Mouse (Mus musculus): ENCODE results near the gene Hsf5.

Hsf5 gene

DNA sequence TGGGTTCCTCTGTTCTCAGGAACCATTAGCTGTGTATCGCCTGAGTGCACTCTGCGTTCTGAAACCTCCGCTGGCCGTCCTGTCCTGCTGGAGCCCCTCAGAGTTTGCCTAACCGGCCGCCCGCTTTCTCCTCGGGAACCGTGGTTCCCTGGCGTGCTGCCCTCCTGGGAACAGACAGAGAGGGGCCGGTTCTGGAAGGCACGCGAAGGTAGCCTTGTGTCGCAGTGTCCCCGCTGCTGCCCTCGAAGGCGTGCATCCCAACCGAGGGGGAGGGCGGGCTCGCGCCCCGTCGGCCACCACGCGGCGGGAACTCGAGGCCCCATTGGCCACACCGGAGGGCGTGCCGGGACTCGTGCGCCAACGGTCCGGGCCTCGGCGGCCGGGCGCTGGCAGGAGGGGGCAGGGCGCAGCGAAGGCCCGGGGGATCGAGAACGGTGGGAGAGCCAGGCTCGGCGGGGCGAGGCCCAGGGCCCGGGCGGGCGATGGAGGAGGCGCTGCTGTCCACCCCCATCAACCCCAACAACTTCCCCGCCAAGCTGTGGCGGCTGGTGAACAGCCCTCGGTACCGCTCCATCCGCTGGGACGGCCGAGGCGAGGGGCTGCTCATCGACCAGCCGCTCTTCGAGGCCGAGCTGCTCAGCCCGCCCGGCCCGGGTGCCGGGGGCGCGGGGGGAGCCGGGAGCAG, at the start of gene Hsf5:
TSS of gene Hsf5 (plus strand) at position 375 of the 685 bp plus-strand sequence.
- no peak for DNase-seq

DNA sequence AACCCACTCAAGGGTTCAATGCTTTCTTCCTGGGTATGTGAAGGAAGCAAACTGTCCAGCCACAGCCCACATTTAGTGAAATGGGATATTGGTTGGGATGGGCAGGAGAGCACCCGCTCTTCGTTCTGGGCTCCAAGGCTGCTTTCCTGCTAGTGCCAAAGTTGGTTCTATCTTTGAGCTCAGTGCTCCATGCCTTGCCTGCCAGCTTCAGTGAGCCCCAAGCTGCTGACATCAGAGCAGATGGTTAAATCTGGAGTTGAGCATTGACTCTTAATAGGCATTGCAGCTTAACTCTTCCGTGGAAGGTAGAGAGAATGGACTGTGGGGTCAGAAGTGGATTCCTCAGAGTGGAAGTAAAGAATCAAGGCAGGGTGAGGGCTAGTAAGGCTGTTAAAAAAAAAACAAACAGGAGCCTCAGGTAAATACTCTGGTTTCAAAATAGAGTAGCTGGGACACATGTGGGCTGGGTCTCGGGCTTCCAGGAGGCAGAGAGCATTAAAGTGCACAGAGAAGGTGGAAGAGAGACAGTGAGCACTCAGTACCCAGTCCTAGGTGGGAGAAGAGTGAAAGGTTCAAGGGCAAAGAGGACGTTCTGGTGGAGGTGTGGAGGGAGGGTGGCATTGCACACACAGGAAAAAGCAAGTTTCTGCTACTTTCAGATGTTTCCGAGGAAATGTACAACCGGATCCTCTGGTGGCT, 48.6 kb upstream of the Hsf5 start, which contains the start of gene Sept4:
TSS of gene Sept4 (plus strand) at position 649 of the 699 bp plus-strand sequence.
- no peak for DNase-seq

DNA sequence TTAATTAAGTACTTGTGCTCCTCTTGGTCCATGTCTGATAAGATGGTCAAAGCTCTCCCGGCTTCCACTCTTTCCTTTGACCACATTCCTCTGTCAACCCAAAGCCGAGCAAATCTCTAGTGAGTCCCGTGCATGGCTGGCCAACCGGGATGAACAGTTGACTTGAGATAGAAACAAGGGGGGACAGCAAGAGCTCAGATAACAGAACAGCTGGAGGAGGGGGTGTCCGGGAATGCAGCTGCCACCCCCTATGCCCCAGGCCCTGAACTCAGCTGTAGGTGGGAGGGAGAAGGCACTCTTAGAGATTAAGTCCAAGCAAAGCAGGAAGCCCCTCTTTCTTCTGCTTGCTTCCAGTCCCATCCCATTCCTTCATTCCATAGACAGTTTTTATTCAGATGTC, 46.2 kb upstream of the Hsf5 start:
- no peak for DNase-seq

DNA sequence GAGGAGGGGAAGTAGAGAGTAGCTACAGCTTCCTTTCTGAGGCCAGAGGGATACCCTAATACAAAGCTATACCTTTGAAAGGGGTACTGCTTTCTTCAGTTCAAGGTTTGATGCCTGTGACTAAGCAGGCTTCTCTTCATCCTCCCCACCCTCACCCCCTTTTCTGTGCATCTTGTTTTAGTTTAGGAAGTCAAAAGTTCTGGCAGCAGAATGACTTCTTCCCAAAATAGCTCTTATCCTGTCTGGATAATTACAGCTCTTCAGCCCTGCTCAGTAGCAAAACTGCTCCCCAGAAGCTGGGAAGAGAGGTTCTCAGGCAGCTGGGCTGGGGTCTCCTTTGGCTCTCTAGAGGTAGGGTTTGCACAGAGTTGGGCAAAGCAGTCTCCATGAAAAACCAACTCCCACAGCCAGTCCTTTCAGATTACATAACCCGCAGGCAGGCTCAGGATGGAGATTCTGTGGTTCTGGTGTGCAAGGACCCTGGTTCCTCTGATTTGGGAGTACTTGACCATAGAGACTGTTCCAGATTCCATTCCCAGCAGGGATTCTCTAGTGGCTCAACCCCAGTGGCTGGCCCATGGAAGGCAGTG, 45.5 kb upstream of the Hsf5 start:
- DNase-seq: no peak

DNA sequence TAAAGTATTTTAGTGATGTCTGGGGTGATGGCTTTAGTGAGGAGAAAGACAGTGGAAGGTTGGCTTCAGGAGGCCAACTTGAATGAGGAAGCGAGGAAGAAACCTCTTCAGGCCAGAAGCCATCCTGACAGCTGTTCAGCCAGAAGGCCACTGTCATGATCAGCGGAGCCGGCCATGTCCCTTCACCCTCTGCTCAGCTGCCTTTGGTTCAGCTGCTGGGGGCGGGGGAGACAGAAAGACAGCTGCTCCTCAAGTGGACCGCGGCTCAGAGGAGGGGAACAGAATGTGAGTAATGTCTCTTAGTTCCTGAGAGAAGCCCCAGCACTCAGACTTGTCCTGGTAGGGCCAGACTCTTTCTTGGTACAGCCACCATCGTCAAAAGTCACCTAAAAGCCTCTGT, 43.2 kb upstream of the Hsf5 start:
- no peak for DNase-seq

DNA sequence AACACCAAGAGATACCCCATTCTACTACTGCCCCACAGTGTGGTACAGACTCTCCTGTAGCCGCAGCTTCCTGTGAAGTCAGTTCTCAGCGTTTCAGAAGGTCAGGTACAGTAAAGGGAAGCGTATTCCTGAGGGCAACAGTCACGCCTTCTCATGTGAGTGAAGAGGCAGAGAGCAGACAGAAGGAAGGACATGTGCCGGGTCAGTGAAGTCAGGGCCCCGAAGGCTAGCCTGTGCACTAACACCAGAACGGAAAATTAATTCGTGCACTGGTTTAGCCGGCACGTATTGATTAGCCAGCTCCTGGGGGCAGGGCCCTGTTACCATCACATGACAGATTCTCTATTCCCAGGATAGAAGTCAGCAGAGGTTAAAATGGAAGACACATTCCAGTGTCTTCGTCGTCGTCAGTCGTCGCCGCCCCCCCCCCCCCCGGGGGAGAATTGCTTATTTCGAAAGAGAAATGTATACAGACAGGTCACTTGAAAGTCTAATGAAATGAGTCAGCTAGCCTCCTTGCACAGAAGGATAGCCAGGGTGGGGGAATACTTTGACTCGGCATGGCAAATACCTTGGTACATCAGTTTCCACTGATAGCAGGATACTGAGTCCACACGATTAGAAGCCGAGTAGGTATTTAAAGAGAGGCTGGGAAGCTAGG, 42.3 kb upstream of the Hsf5 start:
- no peak for DNase-seq

DNA sequence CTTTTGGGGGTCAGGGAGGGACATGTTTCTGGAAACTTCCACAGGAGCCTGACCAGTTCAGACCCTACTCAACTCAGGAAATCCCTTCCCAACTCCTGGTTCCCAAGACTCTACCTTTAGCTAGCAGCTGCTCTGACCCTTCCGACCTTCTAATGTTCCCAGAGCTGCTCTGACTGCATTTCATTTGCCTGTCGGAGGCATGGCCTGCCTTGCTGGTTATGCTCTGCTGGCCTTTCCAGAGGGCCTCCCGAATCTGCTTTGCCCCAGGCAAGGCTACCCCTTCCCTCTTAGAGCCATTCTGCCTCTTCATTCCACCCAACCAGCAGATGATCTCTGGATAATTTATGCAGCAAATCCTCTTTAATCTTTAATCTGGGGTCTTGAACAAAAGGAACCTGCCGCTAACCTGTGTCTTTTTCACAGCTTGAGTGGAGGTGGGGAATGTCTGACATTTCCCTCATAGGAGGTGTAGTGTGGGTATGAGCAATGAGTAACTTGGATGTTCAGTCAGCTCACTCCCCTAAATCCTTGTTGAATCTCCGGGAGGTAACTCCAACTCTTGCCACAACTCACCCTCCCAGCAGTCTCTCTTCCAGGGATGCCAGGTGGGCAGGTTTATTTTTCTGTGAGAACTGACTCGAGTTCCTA, 39.2 kb upstream of the Hsf5 start:
- no peak for DNase-seq

DNA sequence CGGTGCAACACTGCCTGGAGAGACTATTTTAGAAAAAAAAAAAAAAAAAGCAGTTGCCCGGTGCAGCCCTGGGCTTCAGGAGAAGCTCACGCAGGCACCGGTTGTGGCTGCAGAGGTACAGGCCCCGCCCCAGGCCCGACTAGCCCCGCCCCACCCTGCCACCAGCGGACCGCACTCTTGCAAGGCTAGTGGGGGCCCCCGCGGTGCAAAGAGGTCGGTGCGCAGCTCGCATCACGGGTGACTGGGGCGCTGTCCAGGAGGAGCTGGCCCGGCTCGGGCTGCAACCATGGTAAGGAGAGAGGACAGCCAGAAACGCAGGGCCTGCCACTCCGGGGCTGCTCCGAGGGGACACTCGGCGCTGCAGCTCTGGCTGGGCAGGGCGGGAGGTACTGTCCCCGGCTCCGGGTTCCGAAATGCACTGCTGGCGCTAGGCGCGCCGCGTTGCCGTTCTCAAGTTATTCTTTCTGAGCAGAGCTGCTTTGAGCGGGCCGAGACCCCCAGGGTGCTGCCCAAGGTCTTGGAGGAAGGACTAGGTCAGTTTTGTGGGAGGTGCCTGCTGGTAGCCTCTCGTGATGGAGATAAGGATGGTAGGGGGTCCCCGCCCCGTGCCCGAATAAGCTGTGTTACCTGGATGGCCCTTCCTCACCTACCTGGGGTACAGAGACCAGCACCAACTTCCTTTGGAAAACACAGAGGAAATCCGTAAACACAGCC, 38.6 kb upstream of the Hsf5 start:
- peak; percentile 80 for DNase-seq

DNA sequence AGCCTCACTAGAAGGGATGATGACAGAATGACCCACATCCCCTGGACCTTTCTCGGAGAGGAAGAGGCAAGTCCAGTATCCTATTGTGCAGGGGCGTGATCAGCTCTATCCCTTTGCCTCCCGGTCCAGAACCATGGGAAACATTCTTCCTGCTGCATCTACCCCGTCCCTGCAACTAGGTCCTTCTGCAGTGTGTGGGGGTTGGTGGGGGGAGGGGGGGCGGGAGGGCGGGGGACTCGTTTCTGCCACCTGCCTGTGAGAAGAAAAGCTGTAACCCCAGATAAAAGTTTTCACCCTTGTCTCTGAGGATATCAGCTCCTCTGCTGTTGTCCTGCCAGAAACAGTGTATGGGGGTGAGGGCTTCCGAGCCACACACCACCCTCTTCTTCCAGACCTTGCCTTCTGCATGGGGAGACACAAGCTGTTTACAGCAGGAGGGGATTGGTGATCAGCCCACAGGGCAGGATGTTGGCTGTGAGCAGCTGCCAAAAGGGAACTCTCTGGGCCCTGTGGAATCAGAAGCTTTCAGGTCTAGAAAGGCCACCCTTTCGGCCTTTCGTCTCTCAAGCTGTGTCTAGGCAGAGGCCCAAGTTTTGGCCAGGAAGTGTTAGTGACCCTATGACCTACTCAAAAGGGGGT, 37.9 kb upstream of the Hsf5 start:
- DNase-seq: peak; percentile 30

DNA sequence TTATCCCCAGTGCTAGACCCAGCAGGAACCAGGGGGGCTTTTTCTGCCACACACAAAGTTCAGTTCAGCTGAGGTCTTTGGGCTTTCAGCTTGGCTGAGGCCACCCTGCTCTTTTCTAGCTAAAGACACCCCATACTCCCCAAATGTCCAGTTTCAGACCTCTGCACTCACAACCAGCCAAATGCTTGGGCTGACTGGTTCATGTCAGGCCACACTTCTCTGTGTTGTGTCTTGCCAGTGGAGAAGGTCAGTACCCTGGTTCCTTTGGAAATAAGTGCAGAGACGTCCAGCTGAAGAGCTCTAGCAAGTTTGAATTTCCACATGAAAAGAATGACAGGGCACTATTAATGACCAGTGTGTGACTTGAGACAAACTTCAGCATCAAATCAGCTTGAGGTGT, 37.3 kb upstream of the Hsf5 start:
- DNase-seq: no peak

DNA sequence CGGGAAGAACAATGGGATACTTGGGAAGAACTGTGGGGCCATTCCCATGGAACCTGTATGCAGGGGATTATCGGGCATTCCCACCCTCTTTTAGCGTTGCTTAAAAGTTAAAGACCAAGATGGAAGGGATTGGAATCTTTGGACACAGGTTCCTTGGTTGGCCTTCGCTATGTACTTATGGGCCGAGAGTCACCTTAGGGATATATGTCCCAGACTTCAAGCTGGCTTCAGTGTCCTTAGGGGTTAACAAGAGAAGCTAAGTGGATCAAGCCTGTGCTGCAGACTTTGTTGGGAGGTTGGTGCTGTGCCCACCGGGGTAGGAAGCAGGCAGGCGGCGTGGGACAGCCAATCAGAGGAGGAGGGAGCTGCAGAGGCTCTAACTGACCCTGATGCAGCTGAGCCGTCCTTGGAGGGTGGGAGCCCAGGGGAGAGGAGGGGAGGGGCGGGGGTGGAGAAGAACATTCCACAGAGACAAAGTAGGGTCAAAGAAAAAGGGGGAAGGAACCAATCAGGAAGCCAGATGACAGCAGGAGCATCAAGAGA, 36.4 kb upstream of the Hsf5 start:
- no peak for DNase-seq

DNA sequence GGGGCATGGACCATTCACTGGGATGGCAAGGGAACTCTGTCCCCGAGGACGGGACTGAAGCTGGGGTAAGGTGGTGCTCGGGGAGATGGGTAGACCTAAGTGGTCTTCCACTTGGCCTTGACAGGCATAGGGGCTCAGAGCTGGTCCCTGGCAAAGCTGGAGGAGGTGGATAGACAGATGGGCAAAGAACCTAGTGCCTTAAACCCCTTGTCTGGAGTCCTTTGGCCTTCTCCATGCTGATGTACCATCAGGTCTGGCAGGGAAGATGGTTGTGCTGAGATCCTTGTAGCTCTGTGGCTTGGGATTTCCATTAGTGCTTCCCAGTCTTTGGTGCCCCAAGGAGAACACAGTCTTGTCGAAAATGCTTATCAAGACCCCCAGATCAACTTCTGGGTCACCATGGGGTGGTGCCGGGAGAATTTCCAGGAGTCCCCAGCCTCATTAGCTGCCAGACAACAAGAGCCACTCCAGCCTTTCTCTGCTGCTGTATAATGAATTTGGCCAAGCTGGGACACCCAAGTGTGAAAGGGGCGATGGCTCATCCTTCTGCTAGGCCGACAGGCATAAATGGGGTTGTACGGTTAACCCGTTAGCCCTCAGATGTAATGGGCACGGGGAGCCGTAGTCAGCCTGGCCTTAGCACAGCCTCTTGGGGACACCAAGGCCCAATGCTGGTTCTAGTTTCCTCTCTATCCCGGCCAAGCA, 35.7 kb upstream of the Hsf5 start:
- no peak for DNase-seq

DNA sequence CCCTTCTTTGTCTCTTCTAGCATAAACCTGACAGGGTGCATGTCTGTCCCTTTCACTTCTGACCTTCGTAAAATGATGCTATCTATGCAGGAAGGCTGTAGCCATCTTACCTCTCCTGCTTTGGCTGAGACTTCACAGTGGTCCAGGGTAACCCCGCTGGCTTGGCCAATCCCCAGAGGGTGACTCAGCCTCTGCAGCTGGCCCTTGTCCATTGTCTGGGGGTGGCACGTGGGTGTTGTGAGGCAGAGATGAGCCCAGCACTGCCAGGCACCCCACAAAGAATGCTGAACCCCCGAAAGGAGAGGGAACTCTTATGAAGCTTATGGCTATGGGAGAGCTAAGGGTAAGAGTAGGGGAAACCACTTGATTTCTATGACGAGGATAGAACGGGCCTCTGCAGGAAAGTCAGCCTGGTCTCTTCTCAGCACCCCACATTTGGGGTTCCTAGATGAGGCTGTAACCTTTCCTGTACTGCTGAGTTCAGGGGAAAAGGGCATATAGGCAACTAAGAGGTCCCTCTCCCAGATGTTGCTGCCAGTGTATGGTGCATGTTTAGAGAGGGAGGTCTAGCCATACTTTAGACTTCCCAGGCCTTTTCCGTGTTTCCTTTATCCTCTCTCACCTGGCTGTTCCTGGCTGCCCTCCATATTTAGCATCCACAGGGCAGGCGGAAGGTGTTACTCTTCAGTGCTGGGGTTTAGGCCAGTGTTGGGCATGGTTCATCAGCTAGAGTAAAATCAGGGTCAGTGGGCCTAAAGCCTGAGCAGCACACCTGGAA, 34.8 kb upstream of the Hsf5 start:
- DNase-seq: no peak

DNA sequence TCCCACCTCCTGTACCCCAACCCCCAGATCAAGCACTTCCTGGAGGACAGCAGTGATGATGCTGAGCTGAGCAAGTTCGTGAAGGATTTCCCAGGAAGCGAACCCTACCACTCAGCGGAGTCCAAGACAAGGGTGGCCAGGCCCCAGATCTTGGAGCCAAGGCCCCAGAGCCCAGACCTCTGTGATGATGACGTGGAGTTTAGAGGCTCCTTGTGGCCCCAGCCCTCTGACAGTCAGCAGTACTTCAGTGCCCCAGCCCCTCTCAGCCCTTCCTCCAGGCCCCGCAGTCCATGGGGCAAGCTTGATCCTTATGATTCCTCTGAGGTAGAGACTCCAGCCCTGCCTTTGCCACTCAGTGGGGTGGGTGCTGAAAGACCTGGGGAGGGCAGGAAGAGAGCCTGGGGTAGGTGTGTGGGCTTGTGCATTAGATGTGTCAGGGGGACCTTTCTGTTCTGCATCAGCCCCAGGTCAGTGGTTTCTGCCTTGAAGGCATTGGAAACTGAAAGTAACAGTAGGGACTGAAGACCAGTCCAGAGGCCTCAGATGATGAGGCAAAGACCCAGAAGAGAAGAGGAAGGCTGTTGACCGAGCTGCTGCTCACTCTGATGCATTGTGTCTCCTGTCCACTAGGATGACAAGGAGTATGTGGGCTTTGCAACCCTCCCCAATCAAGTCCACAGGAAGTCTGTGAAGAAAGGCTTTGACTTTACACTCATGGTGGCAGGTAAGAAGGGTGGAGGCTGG, 33.5 kb upstream of the Hsf5 start:
- DNase-seq: no peak

DNA sequence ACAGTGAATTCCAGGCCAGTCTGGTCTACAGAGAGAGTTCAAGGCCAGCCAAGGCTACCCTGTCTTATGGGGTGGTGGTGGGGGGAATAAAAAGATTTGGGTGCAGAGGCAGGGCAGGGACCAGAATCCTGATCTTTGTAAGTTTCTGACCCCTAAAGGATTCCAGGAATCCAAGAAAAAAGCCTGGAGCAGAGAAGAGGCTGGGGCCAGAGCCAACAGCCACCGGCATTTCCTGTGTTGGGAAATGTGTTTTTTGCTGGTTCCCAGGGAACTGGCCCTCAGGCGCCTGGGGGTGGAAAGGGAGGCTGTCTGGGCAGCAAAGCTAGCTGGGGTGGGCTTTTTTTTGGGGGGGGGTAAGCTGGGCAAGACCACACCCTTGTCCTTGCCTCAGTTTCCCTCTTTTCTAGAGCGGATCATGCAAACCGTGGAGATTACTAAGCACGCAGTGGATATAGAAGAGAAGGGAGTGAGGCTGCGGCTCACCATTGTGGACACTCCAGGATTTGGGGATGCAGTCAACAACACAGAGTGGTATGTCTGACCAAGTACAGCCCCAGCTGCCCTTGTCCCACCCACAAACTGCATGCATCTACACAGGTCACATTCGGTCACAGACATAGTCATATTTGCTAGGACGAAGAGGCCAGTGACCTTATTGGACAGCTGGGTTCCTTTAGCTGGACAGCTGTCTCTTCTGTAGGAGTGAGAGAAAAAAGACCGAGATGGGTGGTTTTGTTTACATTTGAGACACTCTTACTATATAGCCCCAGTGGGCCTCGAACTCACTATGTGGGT, 32.1 kb upstream of the Hsf5 start:
- DNase-seq: no peak

DNA sequence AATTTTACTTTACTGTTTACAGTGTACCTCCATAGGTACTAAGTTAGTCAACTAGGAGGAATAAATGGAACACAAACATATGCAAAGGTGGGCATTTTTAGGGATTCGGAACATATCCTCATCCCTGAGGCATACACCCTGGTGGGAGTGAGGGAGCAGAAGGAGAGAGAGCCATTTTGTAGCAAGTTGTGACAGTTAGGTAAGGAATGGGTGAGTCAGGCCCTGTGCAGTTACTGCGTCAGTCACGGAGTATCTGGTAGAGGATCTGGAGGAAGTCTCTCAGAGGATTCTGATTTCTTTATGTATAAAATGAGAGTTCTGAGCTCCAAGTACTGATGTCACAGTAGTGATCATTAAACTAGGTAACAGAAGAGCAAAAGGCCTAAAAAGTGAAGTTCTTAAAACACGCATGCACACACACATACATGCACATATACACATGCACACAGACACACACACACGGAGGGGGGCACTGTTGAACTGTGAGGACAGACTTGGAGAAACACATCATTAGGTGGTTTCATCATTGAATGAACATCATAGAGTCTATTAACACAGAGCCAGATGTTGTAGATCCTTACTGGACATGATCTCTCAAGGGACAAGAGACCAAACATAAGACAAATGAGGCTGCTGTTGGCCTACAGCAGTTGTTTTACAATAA, 29.6 kb upstream of the Hsf5 start:
- DNase-seq: no peak

DNA sequence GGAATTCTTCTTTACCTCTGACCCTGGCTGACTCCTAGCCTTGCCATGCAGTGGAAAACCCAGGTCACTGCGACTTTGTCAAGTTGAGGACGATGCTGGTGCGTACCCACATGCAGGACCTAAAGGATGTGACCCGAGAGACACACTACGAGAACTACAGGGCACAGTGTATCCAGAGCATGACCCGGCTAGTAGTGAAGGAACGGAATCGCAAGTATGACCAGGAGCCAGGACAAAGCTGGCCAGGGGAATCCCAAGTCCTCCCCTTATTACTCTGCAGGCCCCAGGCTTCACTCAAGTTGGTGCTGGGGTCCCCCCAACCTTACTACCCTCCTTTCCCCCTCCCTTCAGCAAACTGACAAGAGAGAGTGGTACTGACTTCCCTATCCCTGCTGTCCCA, 27.4 kb upstream of the Hsf5 start:
- no peak for DNase-seq
